Mouse (Mus musculus): ENCODE measurements around the gene Mrrf.

DNA sequence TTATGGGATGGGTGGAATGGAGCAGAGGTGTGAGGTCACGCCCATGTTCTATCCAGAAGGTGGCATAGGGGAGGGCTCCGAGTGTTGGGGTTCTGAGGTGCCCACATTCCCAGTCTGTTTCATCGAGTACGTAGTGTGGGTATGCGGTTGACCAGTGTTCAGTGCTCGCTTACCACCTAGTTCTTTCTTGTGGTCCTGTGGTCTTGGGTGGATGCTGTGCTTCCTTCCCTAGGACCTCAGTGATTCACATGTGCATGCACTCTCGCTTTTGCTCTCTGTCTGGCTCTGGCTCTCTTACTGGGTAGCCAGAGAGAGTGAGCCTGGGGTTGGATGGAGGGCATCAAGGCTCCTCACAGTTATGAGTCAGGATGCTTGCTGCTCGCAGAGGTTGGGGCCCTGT lies 83.9 kb downstream of the Mrrf start:
- TF ChIP-seq POLR2A (IDR thresholded peaks at IDR 0.05; ENCODE audit: insufficient read depth, low read depth, low read length) (no peak), CTCF (IDR thresholded peaks at IDR 0.05; ENCODE audit: insufficient read depth, low read depth, low read length) (no peak)
